In the genomic region with DNA sequence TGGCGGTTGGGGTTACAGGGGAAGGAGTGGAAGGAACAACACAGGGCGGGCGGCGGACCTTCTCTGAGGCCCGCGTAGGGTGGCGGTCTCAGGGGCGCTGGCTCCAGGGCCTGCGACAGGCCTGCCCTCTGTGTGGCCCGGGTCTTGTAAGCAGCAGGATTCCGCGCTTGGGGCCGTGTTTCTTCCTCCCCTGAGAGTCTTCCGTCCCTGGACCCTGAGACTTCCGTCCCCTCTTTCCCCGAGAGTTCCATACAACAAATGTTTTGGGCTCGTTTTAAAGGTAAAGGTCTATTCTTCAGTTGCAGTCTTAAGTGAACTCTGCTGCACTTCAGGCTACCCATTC, we compare ENCODE assay signal across 8 mouse cellular contexts. TPM values are rescaled to one million over a fixed set of nuclear protein-coding genes. Genes with fewer than 3 reads are reported as not detected.
A peak's percentile ranks its signal among the peaks of the same experiment; 100 is the strongest.
DNase-seq lines count a peak whose midpoint lies in the region; ATAC-seq and TF ChIP-seq lines count a peak whose summit lies in the region.

No protein-coding gene starts in this region.

- peak overlapping the region; percentile 69 for H3ac ChIP-seq in myocyte (ENCODE audit: control insufficient read depth, insufficient read length)

- H3K9ac ChIP-seq in embryonic facial prominence, embryonic 12.5 days: peak overlapping the region; percentile 87
- H3K9ac ChIP-seq in intestine, embryonic 15.5 days: peak overlapping the region; percentile 93

- peaks cover 13% of the 10 kb centered on the region for H3K79me2 ChIP-seq in myocyte (ENCODE audit: control insufficient read depth, insufficient read depth)

- H3K36me3 ChIP-seq in embryonic facial prominence, embryonic 12.5 days: peaks cover 23% of the 10 kb centered on the region
- H3K36me3 ChIP-seq in intestine, embryonic 15.5 days: peaks cover 14% of the 10 kb centered on the region; the same call in 1 of the 2 replicates
- H3K36me3 ChIP-seq in myocyte (ENCODE audit: control insufficient read depth, insufficient read depth): peaks cover 7% of the 10 kb centered on the region

- no peak for TF ChIP-seq CTCF in left cerebral cortex, adult 2 months (IDR thresholded peaks at IDR 0.05)

- H3K27ac ChIP-seq in left cerebral cortex, adult 2 months: peak overlapping the region; percentile 69
- H3K27ac ChIP-seq in embryonic facial prominence, embryonic 12.5 days: peak overlapping the region; percentile 85
- H3K27ac ChIP-seq in intestine, embryonic 15.5 days: peak overlapping the region; percentile 90

- under 1% methylated on average over 17 of the region's 17 CpGs for WGBS in embryonic facial prominence, embryonic 12.5 days
- WGBS in intestine, embryonic 15.5 days: 0% methylated on average over 17 of the region's 17 CpGs

- ATAC-seq in embryonic facial prominence, embryonic 12.5 days (ENCODE audit: insufficient number of reproducible peaks, insufficient read depth, low FRiP score, low TSS enrichment): peak; percentile 62
- ATAC-seq in intestine, embryonic 15.5 days: peak; percentile 90

- H3K27me3 ChIP-seq in embryonic facial prominence, embryonic 12.5 days: no peaks in the 10 kb centered on the region
- H3K27me3 ChIP-seq in intestine, embryonic 15.5 days (replicated peaks): no peaks in the 10 kb centered on the region
- H3K27me3 ChIP-seq in myocyte (ENCODE audit: control insufficient read depth, insufficient read depth, insufficient read length): no peaks in the 10 kb centered on the region

- no peaks in the 10 kb centered on the region for H3K9me3 ChIP-seq in embryonic facial prominence, embryonic 12.5 days
- H3K9me3 ChIP-seq in intestine, embryonic 15.5 days: no peaks in the 10 kb centered on the region

- intact Hi-C loops in left cerebral cortex, adult 2 months (cut with DNase I): loop anchor here (2.0 to 5.0 kb wide), 4 partner anchors 58 to 679 kb away; a partner anchor contains a TSS
- intact Hi-C loops in left cerebral cortex, postnatal 25 days (cut with DNase I): loop anchor here (2.0 to 5.0 kb wide), 4 partner anchors 58 to 679 kb away; a partner anchor contains a TSS

- H3K4me3 ChIP-seq in left cerebral cortex, adult 2 months: peak overlapping the region; percentile 77
- peak overlapping the region; percentile 75 for H3K4me3 ChIP-seq in embryonic facial prominence, embryonic 12.5 days
- H3K4me3 ChIP-seq in intestine, embryonic 15.5 days (replicated peaks): peak overlapping the region; percentile 72
- H3K4me3 ChIP-seq in myocyte: peak overlapping the region; percentile 60

- no peak for TF ChIP-seq POLR2A in myocyte (IDR thresholded peaks at IDR 0.05; ENCODE audit: insufficient read length, low read depth)

- H3K4me2 ChIP-seq in embryonic facial prominence, embryonic 12.5 days (replicated peaks): peak overlapping the region; percentile 66
- H3K4me2 ChIP-seq in intestine, embryonic 15.5 days (replicated peaks): peak overlapping the region; percentile 63
- peak overlapping the region; percentile 80 for H3K4me2 ChIP-seq in myocyte (ENCODE audit: low read depth)

- DNase-seq in left cerebral cortex, adult 2 months (ENCODE audit: extremely low spot score in 1 of 2, low spot score in 2 of 2): no peak
- DNase-seq in left cerebral cortex, postnatal 25 days (ENCODE audit: low spot score in 2 of 2): no peak
- no peak for DNase-seq in retina, postnatal 1 day
- no peak for DNase-seq in gastrocnemius, adult 8-10 months (ENCODE audit: low spot score in 2 of 2)
- no peak for DNase-seq in adrenal gland, adult 8-10 months

- peaks cover 19% of the 10 kb centered on the region for H3K4me1 ChIP-seq in embryonic facial prominence, embryonic 12.5 days
- peaks cover 8% of the 10 kb centered on the region for H3K4me1 ChIP-seq in intestine, embryonic 15.5 days (replicated peaks)

TF ChIP-seq in myocyte, 11 proteins besides CTCF, POLR2A, EP300 and RAD21:
- TF ChIP-seq POLR2AphosphoS2 (IDR thresholded peaks at IDR 0.05; ENCODE audit: insufficient read length, low read depth) (no peak), TCF12 (IDR thresholded peaks at IDR 0.05; ENCODE audit: insufficient read depth, poor library complexity, severe bottlenecking) (no peak), MYOD1 (IDR thresholded peaks at IDR 0.05; ENCODE audit: control insufficient read depth in 1 of 3, insufficient read length in 2 of 3, low read depth in 2 of 3) (no peak), USF1 (IDR thresholded peaks at IDR 0.05; ENCODE audit: low read depth) (no peak), SRF (IDR thresholded peaks at IDR 0.05; ENCODE audit: control insufficient read depth, insufficient read length, low read depth) (no peak), MYOG (IDR thresholded peaks at IDR 0.05; ENCODE audit: control insufficient read depth in 1 of 3, insufficient read depth in 1 of 3, insufficient read length in 2 of 3, low read depth in 2 of 3) (no peak)

RNA-seq across cellular contexts. Expression of a gene that starts 0.2 kb away (rescaled TPM):
- 10 to 100 TPM; 19.4 to 22.2 TPM for total RNA-seq in left cerebral cortex, adult 2 months (2021)
- 10 to 100 TPM; 22.4 to 23.7 TPM for total RNA-seq in left cerebral cortex, postnatal 25 days (2021)
- 56.4 and 60.6 TPM in 2 replicates for polyA plus RNA-seq in embryonic facial prominence, embryonic 12.5 days (2016; fragmentation: Nextera tagmentation; extraction: Ambion mirVana)
- 48.4 and 53.2 TPM in 2 replicates for polyA plus RNA-seq in intestine, embryonic 15.5 days (2015; fragmentation: Nextera tagmentation; extraction: Ambion mirVana)
- polyA plus RNA-seq in myocyte (2012; fragmentation: generic; extraction: Trizol): 19.4 TPM
- 10 to 100 TPM; 13.0 to 17.5 (median 16.1) TPM for total RNA-seq in gastrocnemius, adult 8-10 months (2022)
- total RNA-seq in adrenal gland, adult 8-10 months (2022): 10 to 100 TPM; 27.2 to 31.9 (median 28.8) TPM

RNA-seq across cellular contexts. Expression of a gene that starts 9.5 kb away (rescaled TPM):
- under 1 TPM in 1 of 2 experiments, not detected in 1; 0.07 TPM for total RNA-seq in left cerebral cortex, adult 2 months (2021)
- total RNA-seq in left cerebral cortex, postnatal 25 days (2021): under 1 TPM; 0.14 to 0.18 TPM
- 0.04 and 0.05 TPM in 2 replicates for polyA plus RNA-seq in embryonic facial prominence, embryonic 12.5 days (2016; fragmentation: Nextera tagmentation; extraction: Ambion mirVana)
- 0.06 TPM in 1 of 2 replicates, not detected in the other for polyA plus RNA-seq in intestine, embryonic 15.5 days (2015; fragmentation: Nextera tagmentation; extraction: Ambion mirVana)
- polyA plus RNA-seq in myocyte (2012; fragmentation: generic; extraction: Trizol): 0.01 TPM
- total RNA-seq in gastrocnemius, adult 8-10 months (2022): not detected
- not detected for total RNA-seq in adrenal gland, adult 8-10 months (2022)
